18 mouse cellular contexts compared by ENCODE assay signal in the genomic region with DNA sequence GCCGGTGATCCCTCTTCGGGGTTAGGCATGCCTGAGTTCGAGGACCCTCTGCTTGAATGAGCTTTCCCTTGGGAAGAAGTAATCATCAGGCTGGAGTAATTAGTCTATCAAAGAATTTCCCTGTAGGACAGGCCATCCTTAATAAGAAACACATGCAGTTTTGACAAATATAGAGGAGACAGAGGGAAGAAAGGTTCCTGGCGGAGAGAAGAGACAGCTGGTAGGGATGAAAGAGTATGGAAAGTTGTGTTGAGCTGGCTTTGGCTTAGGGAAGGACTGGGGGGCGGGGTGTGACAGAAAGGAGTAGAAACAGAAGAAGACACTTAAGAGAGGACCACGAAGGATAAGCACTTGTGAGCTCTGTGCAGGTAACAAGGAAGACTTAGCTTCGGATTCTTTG.
A peak's percentile ranks its signal among the peaks of the same experiment; 100 is the strongest.
DNase-seq lines count a peak whose midpoint lies in the region; ATAC-seq and TF ChIP-seq lines count a peak whose summit lies in the region.
"Had no signal": no experiment of that assay in that cellular context is flagged by ENCODE, and none has a peak within 500 bp of the region (broad histone marks: within the 10 kb centered on the region; RNA-seq: fewer than 3 reads in every experiment).

No protein-coding gene starts in this region.

- H3K9ac ChIP-seq in kidney, postnatal 0 days (ENCODE audit: low read depth, low read length): no peak overlapping the region
- no peak overlapping the region for H3K9ac ChIP-seq in lung, embryonic 15.5 days
- H3K9ac ChIP-seq in embryonic facial prominence, embryonic 11.5 days (replicated peaks; ENCODE audit: low read length): no peak overlapping the region
- H3K9ac ChIP-seq: embryonic facial prominence, embryonic 12.5 days; forebrain, embryonic 15.5 days; heart, embryonic 15.5 days; hindbrain, embryonic 13.5 days had no signal

- peak; percentile 48 for DNase-seq in kidney, postnatal 0 days (ENCODE audit: low spot score)
- no peak for DNase-seq in kidney, postnatal 36 days
- DNase-seq in lung, postnatal 36 days: no peak
- peak; percentile 19 for DNase-seq in embryonic facial prominence, embryonic 10.5 days (ENCODE audit: low spot score)
- DNase-seq in embryonic facial prominence, embryonic 11.5 days (ENCODE audit: low spot score): peak; percentile 48
- DNase-seq: adrenal gland, adult 2 months; adrenal gland, postnatal 25 days; cerebellum, adult 18-20 months; cerebellum, postnatal 10 days; gastrocnemius, postnatal 14 days; heart, adult 2 months; heart, postnatal 14 days had no signal

- 74% methylated on average over 7 of the region's 7 CpGs for WGBS in kidney, postnatal 0 days
- WGBS in lung, embryonic 15.5 days: 47% methylated on average over 7 of the region's 7 CpGs
- 46% methylated on average over 7 of the region's 7 CpGs for WGBS in embryonic facial prominence, embryonic 10.5 days
- 39% methylated on average over 7 of the region's 7 CpGs for WGBS in embryonic facial prominence, embryonic 11.5 days

- H3K27ac ChIP-seq in kidney, postnatal 0 days: no peak overlapping the region
- no peak overlapping the region for H3K27ac ChIP-seq in lung, embryonic 15.5 days
- no peak overlapping the region for H3K27ac ChIP-seq in embryonic facial prominence, embryonic 10.5 days (replicated peaks)
- no peak overlapping the region for H3K27ac ChIP-seq in embryonic facial prominence, embryonic 11.5 days (replicated peaks; ENCODE audit: low read depth, low read length)
- H3K27ac ChIP-seq: embryonic facial prominence, embryonic 12.5 days; forebrain, embryonic 15.5 days; heart, adult 2 months; heart, embryonic 15.5 days; hindbrain, embryonic 13.5 days had no signal

- ATAC-seq in kidney, postnatal 0 days (replicated peaks; ENCODE audit: low FRiP score, low read depth): no peak
- peak; percentile 11; the same call in 1 of the 2 replicates for ATAC-seq in lung, embryonic 15.5 days (ENCODE audit: borderline replicate concordance, extremely low read depth, low FRiP score, low TSS enrichment)
- no peak for ATAC-seq in embryonic facial prominence, embryonic 11.5 days (replicated peaks; ENCODE audit: insufficient number of reproducible peaks, low FRiP score, low TSS enrichment, low read depth)
- ATAC-seq: forebrain, embryonic 15.5 days had no signal

- no peak overlapping the region for H3K4me3 ChIP-seq in kidney, postnatal 0 days (replicated peaks; ENCODE audit: low read depth, low read length)
- H3K4me3 ChIP-seq in lung, embryonic 15.5 days: no peak overlapping the region
- H3K4me3 ChIP-seq in embryonic facial prominence, embryonic 10.5 days: no peak overlapping the region
- no peak overlapping the region for H3K4me3 ChIP-seq in embryonic facial prominence, embryonic 11.5 days (ENCODE audit: low read depth, low read length)
- H3K4me3 ChIP-seq: embryonic facial prominence, embryonic 12.5 days; forebrain, embryonic 15.5 days; heart, adult 2 months; heart, embryonic 15.5 days; hindbrain, embryonic 13.5 days had no signal

- no peaks in the 10 kb centered on the region for H3K36me3 ChIP-seq in kidney, postnatal 0 days (ENCODE audit: insufficient read depth, low read length)
- no peaks in the 10 kb centered on the region for H3K36me3 ChIP-seq in lung, embryonic 15.5 days
- no peaks in the 10 kb centered on the region for H3K36me3 ChIP-seq in embryonic facial prominence, embryonic 10.5 days (replicated peaks)
- no peaks in the 10 kb centered on the region for H3K36me3 ChIP-seq in embryonic facial prominence, embryonic 11.5 days (replicated peaks; ENCODE audit: control insufficient read depth, insufficient read depth, low read depth, low read length)
- H3K36me3 ChIP-seq: embryonic facial prominence, embryonic 12.5 days; forebrain, embryonic 15.5 days; heart, embryonic 15.5 days; hindbrain, embryonic 13.5 days had no signal

- H3K4me2 ChIP-seq in kidney, postnatal 0 days (ENCODE audit: low read length): no peak overlapping the region
- H3K4me2 ChIP-seq in lung, embryonic 15.5 days: no peak overlapping the region
- H3K4me2 ChIP-seq in embryonic facial prominence, embryonic 11.5 days (ENCODE audit: low read depth, low read length): no peak overlapping the region
- H3K4me2 ChIP-seq: embryonic facial prominence, embryonic 12.5 days; forebrain, embryonic 15.5 days; heart, embryonic 11.5 days; heart, embryonic 15.5 days; hindbrain, embryonic 13.5 days had no signal

- H3K9me3 ChIP-seq in kidney, postnatal 0 days (replicated peaks; ENCODE audit: low read length): no peaks in the 10 kb centered on the region
- no peaks in the 10 kb centered on the region for H3K9me3 ChIP-seq in lung, embryonic 15.5 days
- H3K9me3 ChIP-seq in embryonic facial prominence, embryonic 10.5 days: no peaks in the 10 kb centered on the region
- H3K9me3 ChIP-seq in embryonic facial prominence, embryonic 11.5 days (replicated peaks; ENCODE audit: control insufficient read depth, low read length): no peaks in the 10 kb centered on the region
- H3K9me3 ChIP-seq: embryonic facial prominence, embryonic 12.5 days; forebrain, embryonic 15.5 days; heart, embryonic 15.5 days; hindbrain, embryonic 13.5 days had no signal

- H3K4me1 ChIP-seq in kidney, postnatal 0 days (replicated peaks; ENCODE audit: insufficient read depth, low read length): no peaks in the 10 kb centered on the region
- H3K4me1 ChIP-seq in lung, embryonic 15.5 days: no peaks in the 10 kb centered on the region
- peaks cover 25% of the 10 kb centered on the region for H3K4me1 ChIP-seq in embryonic facial prominence, embryonic 10.5 days
- H3K4me1 ChIP-seq in embryonic facial prominence, embryonic 11.5 days (ENCODE audit: control insufficient read depth, insufficient read depth, low read length): no peaks in the 10 kb centered on the region; the same call in 1 of the 2 replicates
- H3K4me1 ChIP-seq: forebrain, embryonic 15.5 days; heart, embryonic 15.5 days; hindbrain, embryonic 13.5 days had no signal

- no peaks in the 10 kb centered on the region for H3K27me3 ChIP-seq in kidney, postnatal 0 days (ENCODE audit: insufficient read depth, low read length)
- no peaks in the 10 kb centered on the region for H3K27me3 ChIP-seq in lung, embryonic 15.5 days
- H3K27me3 ChIP-seq in embryonic facial prominence, embryonic 10.5 days (replicated peaks; ENCODE audit: low read depth, poor library complexity, severe bottlenecking): no peaks in the 10 kb centered on the region
- no peaks in the 10 kb centered on the region for H3K27me3 ChIP-seq in embryonic facial prominence, embryonic 11.5 days (ENCODE audit: control insufficient read depth, insufficient read depth, low read length)
- H3K27me3 ChIP-seq: embryonic facial prominence, embryonic 12.5 days; forebrain, embryonic 15.5 days; heart, embryonic 15.5 days; hindbrain, embryonic 13.5 days had no signal

- TF ChIP-seq CTCF in kidney, postnatal 0 days (IDR thresholded peaks at IDR 0.05; ENCODE audit: low read depth): no peak

Comparison
In these comparisons a context has a peak if more than half of its experiments do, and no peak if none do; other contexts are left out.
1. DNase-seq: peak in kidney, postnatal 0 days (single experiment), embryonic facial prominence, embryonic 10.5 days (single experiment) and embryonic facial prominence, embryonic 11.5 days (single experiment); none in kidney, postnatal 36 days (0 of 2) and lung, postnatal 36 days (single experiment).